Comparison of ENCODE assay signal across 8 mouse cellular contexts in genomic region chr6:7844802-7845679, GRCm38 (mm10). TPM values are rescaled to one million over a fixed set of nuclear protein-coding genes. Genes with fewer than 3 reads are reported as not detected.
DNase-seq lines count a peak whose midpoint lies in the region; ATAC-seq and TF ChIP-seq lines count a peak whose summit lies in the region.

TSS of gene C1galt1 (plus strand) at chr6:7844842.

- no peaks in the 10 kb centered on the region for H3K27me3 ChIP-seq in ES-Bruce4 (ENCODE audit: control insufficient read depth, insufficient read depth, low read length, poor library complexity, severe bottlenecking)
- no peaks in the 10 kb centered on the region for H3K27me3 ChIP-seq in embryonic facial prominence, embryonic 10.5 days (replicated peaks; ENCODE audit: low read depth, poor library complexity, severe bottlenecking)
- no peaks in the 10 kb centered on the region for H3K27me3 ChIP-seq in heart, embryonic 14.5 days (ENCODE audit: control insufficient read depth, insufficient read depth, low read length)
- H3K27me3 ChIP-seq in kidney, postnatal 0 days (ENCODE audit: insufficient read depth, low read length): no peaks in the 10 kb centered on the region
- no peaks in the 10 kb centered on the region for H3K27me3 ChIP-seq in lung, embryonic 15.5 days

- peak within 1 kb of the TSS; percentile 49 for H3K27ac ChIP-seq in ES-Bruce4 (ENCODE audit: insufficient read depth, low read length)
- peak within 1 kb of the TSS; percentile 96 for H3K27ac ChIP-seq in embryonic facial prominence, embryonic 10.5 days (replicated peaks)
- H3K27ac ChIP-seq in heart, embryonic 14.5 days (replicated peaks in 1 of 2; ENCODE audit: control insufficient read depth in 1 of 2, insufficient read depth in 1 of 2, low read depth in 2 of 2, low read length in 2 of 2): peak within 1 kb of the TSS; percentile 91 to 96
- peak within 1 kb of the TSS; percentile 94 for H3K27ac ChIP-seq in kidney, postnatal 0 days
- H3K27ac ChIP-seq in lung, embryonic 15.5 days: peak within 1 kb of the TSS; percentile 96

- ATAC-seq in heart, embryonic 14.5 days (ENCODE audit: insufficient number of reproducible peaks, insufficient read depth, low FRiP score, low read depth): peak; percentile 79
- peak; percentile 90 for ATAC-seq in kidney, postnatal 0 days (replicated peaks; ENCODE audit: low FRiP score, low read depth)
- ATAC-seq in lung, embryonic 15.5 days (ENCODE audit: borderline replicate concordance, extremely low read depth, low FRiP score, low TSS enrichment): peak; percentile 84

- H3K36me3 ChIP-seq in ES-Bruce4 (ENCODE audit: control insufficient read depth, insufficient read depth, low read length, poor library complexity, severe bottlenecking): no peaks in the 10 kb centered on the region
- H3K36me3 ChIP-seq in embryonic facial prominence, embryonic 10.5 days (replicated peaks): no peaks in the 10 kb centered on the region
- no peaks in the 10 kb centered on the region for H3K36me3 ChIP-seq in heart, embryonic 14.5 days (ENCODE audit: control insufficient read depth, insufficient read depth, low read length)
- no peaks in the 10 kb centered on the region for H3K36me3 ChIP-seq in kidney, postnatal 0 days (ENCODE audit: insufficient read depth, low read length)
- H3K36me3 ChIP-seq in lung, embryonic 15.5 days: no peaks in the 10 kb centered on the region

- no peak for TF ChIP-seq POLR2A in ES-Bruce4 (IDR thresholded peaks at IDR 0.05; ENCODE audit: insufficient read depth, low read length)

- no peaks in the 10 kb centered on the region for H3K4me1 ChIP-seq in ES-Bruce4 (ENCODE audit: control insufficient read depth, insufficient read depth, low read length)
- H3K4me1 ChIP-seq in embryonic facial prominence, embryonic 10.5 days: peaks cover 26% of the 10 kb centered on the region
- peaks cover 8 to 29% of the 10 kb centered on the region in 2 experiments; a peak in 3 of 4 replicates for H3K4me1 ChIP-seq in heart, embryonic 14.5 days (ENCODE audit: control insufficient read depth in 2 of 2, insufficient read depth in 2 of 2, low read length in 2 of 2)
- peaks cover 9% of the 10 kb centered on the region for H3K4me1 ChIP-seq in kidney, postnatal 0 days (replicated peaks; ENCODE audit: insufficient read depth, low read length)
- H3K4me1 ChIP-seq in lung, embryonic 15.5 days: peaks cover 20% of the 10 kb centered on the region

- peak within 1 kb of the TSS; percentile 82 for H3K4me3 ChIP-seq in ES-Bruce4 (ENCODE audit: low read depth, low read length)
- H3K4me3 ChIP-seq in embryonic facial prominence, embryonic 10.5 days: peak within 1 kb of the TSS; percentile 83
- peak within 1 kb of the TSS; percentile 88 to 93 for H3K4me3 ChIP-seq in heart, embryonic 14.5 days (ENCODE audit: control insufficient read depth in 1 of 2, insufficient read depth in 1 of 2, low read depth in 1 of 2, low read length in 2 of 2)
- peak within 1 kb of the TSS; percentile 88 for H3K4me3 ChIP-seq in kidney, postnatal 0 days (replicated peaks; ENCODE audit: low read depth, low read length)
- H3K4me3 ChIP-seq in lung, embryonic 15.5 days: peak within 1 kb of the TSS; percentile 89

- DNase-seq in 3134 (ENCODE audit: extremely low read depth, insufficient read length, low spot score): peak; percentile 65
- no peak for DNase-seq in embryonic facial prominence, embryonic 10.5 days (ENCODE audit: low spot score)
- peak; percentile 34 for DNase-seq in kidney, postnatal 0 days (ENCODE audit: low spot score)
- DNase-seq in ovary, postnatal 10 days (ENCODE audit: low spot score): peak; percentile 7
- DNase-seq in right cerebral cortex, postnatal 4 days: no peak

- TF ChIP-seq CTCF in ES-Bruce4 (IDR thresholded peaks at IDR 0.05; ENCODE audit: low read depth, low read length): no peak
- TF ChIP-seq CTCF in kidney, postnatal 0 days (IDR thresholded peaks at IDR 0.05; ENCODE audit: low read depth): no peak

- WGBS in embryonic facial prominence, embryonic 10.5 days: 2% methylated on average over 88 of the region's 93 CpGs
- 1% methylated on average over 67 of the region's 93 CpGs for WGBS in heart, embryonic 14.5 days
- WGBS in kidney, postnatal 0 days: under 1% methylated on average over 62 of the region's 93 CpGs
- WGBS in lung, embryonic 15.5 days: under 1% methylated on average over 77 of the region's 93 CpGs

- H3K9me3 ChIP-seq in ES-Bruce4 (replicated peaks; ENCODE audit: control insufficient read depth, insufficient read depth, low read length, poor library complexity, severe bottlenecking): 0 out of 2 replicates have a peak, but pooled peaks cover 6% of the 10 kb centered on the region
- no peaks in the 10 kb centered on the region for H3K9me3 ChIP-seq in embryonic facial prominence, embryonic 10.5 days
- no peaks in the 10 kb centered on the region for H3K9me3 ChIP-seq in heart, embryonic 14.5 days (ENCODE audit: control insufficient read depth, low read length)
- H3K9me3 ChIP-seq in kidney, postnatal 0 days (replicated peaks; ENCODE audit: low read length): no peaks in the 10 kb centered on the region
- H3K9me3 ChIP-seq in lung, embryonic 15.5 days: no peaks in the 10 kb centered on the region

- peak within 1 kb of the TSS; percentile 92 for H3K9ac ChIP-seq in ES-Bruce4 (ENCODE audit: low read depth, poor library complexity, severe bottlenecking)
- peak within 1 kb of the TSS; percentile 91 for H3K9ac ChIP-seq in heart, embryonic 14.5 days (ENCODE audit: low read length)
- peak within 1 kb of the TSS; percentile 92 for H3K9ac ChIP-seq in kidney, postnatal 0 days (ENCODE audit: low read depth, low read length)
- peak within 1 kb of the TSS; percentile 90 for H3K9ac ChIP-seq in lung, embryonic 15.5 days

- TF ChIP-seq EP300 in ES-Bruce4 (IDR thresholded peaks at IDR 0.05; ENCODE audit: insufficient read depth, low read depth, low read length): no peak

- peak within 1 kb of the TSS; percentile 72 for H3K4me2 ChIP-seq in heart, embryonic 14.5 days (ENCODE audit: low read length)
- peak within 1 kb of the TSS; percentile 58 for H3K4me2 ChIP-seq in kidney, postnatal 0 days (ENCODE audit: low read length)
- H3K4me2 ChIP-seq in lung, embryonic 15.5 days: peak within 1 kb of the TSS; percentile 60

RNA-seq across cellular contexts. Expression of gene C1galt1, which starts in this region (rescaled TPM):
- polyA plus RNA-seq in ES-Bruce4 (2011; ENCODE audit: insufficient read depth, insufficient read length, low read depth, missing spikeins): 41.5 and 42.5 TPM in 2 replicates
- polyA plus RNA-seq in embryonic facial prominence, embryonic 10.5 days (2016; fragmentation: Nextera tagmentation; extraction: Ambion mirVana): 2.2 and 2.5 TPM in 2 replicates
- 7.0 and 7.1 TPM in 2 replicates for polyA plus RNA-seq in heart, embryonic 14.5 days (2014; fragmentation: Nextera tagmentation; extraction: Ambion mirVana)
- polyA plus RNA-seq in kidney, postnatal 0 days (2015; fragmentation: Nextera tagmentation; extraction: Ambion mirVana): 4.5 and 5.3 TPM in 2 replicates
- 3.3 and 3.6 TPM in 2 replicates for polyA plus RNA-seq in lung, embryonic 15.5 days (2015; fragmentation: Nextera tagmentation; extraction: Ambion mirVana)

Comparison
In these comparisons a context has a peak if more than half of its experiments do, and no peak if none do; other contexts are left out.
1. DNase-seq: peak in 3134 (single experiment), kidney, postnatal 0 days (single experiment) and ovary, postnatal 10 days (single experiment); none in embryonic facial prominence, embryonic 10.5 days (single experiment) and right cerebral cortex, postnatal 4 days (single experiment).
2. Peak in every context shown above with its lines, with median percentiles within 50 percentile points of each other: H3K27ac ChIP-seq, H3K4me3 ChIP-seq, H3K9ac ChIP-seq, ATAC-seq and H3K4me2 ChIP-seq.